Mouse (Mus musculus): ENCODE data around the gene Syt7.

GRCm38 (mm10) chr19:10393874-10394500 is 5.1 kb downstream of the Syt7 start:
- TF ChIP-seq CTCF (IDR thresholded peaks at IDR 0.05; ENCODE audit: extremely low read depth, insufficient read length, insufficient replicate concordance, low read depth, low read length) (no peak), POLR2A (IDR thresholded peaks at IDR 0.05; ENCODE audit: low read depth, low read length) (no peak)

Data from small intestine, adult 2 months (tissue).